Mouse (Mus musculus): Measurements from ENCODE around the gene Ttc32.

DNA sequence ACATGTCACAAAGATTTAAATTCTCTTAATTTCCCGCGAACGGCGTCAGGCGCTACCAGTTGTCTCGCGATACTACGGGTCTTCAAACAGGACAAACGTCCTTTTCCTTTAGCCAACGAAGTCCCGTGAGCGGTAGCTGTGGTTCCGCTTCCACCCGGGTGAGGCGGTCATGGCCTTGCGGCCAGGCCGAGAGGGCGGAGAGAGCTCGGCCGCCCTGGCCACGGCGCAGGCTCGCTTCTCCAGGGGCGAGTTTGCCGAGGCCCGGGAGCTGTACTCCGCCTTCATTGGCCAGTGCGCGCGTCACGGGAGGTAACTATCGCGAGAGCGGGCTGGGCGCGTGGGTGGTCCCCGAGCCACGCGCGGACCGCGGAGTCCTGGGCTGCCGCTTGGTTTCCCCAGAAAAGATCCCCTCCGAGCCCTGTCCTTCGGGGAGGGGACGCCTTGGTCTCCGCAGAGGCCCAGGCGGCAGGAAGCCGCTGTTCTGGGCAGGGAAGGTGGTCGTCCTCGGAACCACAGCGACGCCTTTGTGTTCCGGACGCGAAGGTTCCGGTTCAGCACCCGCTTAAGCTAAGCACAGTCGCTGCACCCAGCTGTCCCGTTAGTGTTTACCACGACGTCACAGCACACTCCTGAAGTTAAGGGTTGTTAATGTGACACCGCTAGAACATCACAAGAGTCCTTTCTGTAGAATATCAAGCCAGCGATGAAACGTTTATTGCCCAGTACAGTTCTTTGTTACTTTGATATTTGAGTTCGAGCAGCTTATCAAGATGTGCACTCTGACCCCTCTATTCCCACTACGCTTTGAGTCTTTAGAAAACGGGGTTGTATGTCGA is at the start of gene Ttc32:
- TF ChIP-seq MAZ (IDR thresholded peaks at IDR 0.05; ENCODE audit: low read depth, low read length) = no peak
- TF ChIP-seq ELF1 (IDR thresholded peaks at IDR 0.05; ENCODE audit: low read depth, low read length) = peak; percentile 74
- 0 out of 4 replicates have a peak, but pooled peaks of 1 of the 2 experiments have one; percentile 1 for TF ChIP-seq CTCF (conservative IDR thresholded peaks at IDR 0.05 in 1 of 2, IDR thresholded peaks at IDR 0.05 in 1 of 2; ENCODE audit: low read depth in 2 of 2, low read length in 2 of 2)
- no peak for TF ChIP-seq RAD21 (IDR thresholded peaks at IDR 0.05; ENCODE audit: low read depth, low read length)
- peak; percentile 54 for TF ChIP-seq TCF12 (IDR thresholded peaks at IDR 0.05; ENCODE audit: low read depth, low read length)
- peak; percentile 81 for TF ChIP-seq MXI1 (IDR thresholded peaks at IDR 0.05; ENCODE audit: low read depth, low read length)
- TF ChIP-seq POLR2AphosphoS2 (IDR thresholded peaks at IDR 0.05; ENCODE audit: low read depth, low read length) = peak; percentile 76; the same call in 1 of the 2 replicates
- 0 out of 2 replicates have a peak, but pooled peaks have one; percentile 15 for TF ChIP-seq MAFK (IDR thresholded peaks at IDR 0.05; ENCODE audit: insufficient replicate concordance, low read length)
- TF ChIP-seq SMC3 (IDR thresholded peaks at IDR 0.05; ENCODE audit: low read depth, low read length) = no peak

Measured in CH12.LX (cell line).